Mouse (Mus musculus) CD4-positive helper T cell, adult 2 months (primary cell): ENCODE data around the gene Shc2.

Experiments used
- DNase-seq: peaks from one replicate; pipeline ENCODE4 v3.0.0-alpha.2; 2012; ENCODE audit warnings: low read depth, missing footprints, low spot score

The Shc2 gene

DNA sequence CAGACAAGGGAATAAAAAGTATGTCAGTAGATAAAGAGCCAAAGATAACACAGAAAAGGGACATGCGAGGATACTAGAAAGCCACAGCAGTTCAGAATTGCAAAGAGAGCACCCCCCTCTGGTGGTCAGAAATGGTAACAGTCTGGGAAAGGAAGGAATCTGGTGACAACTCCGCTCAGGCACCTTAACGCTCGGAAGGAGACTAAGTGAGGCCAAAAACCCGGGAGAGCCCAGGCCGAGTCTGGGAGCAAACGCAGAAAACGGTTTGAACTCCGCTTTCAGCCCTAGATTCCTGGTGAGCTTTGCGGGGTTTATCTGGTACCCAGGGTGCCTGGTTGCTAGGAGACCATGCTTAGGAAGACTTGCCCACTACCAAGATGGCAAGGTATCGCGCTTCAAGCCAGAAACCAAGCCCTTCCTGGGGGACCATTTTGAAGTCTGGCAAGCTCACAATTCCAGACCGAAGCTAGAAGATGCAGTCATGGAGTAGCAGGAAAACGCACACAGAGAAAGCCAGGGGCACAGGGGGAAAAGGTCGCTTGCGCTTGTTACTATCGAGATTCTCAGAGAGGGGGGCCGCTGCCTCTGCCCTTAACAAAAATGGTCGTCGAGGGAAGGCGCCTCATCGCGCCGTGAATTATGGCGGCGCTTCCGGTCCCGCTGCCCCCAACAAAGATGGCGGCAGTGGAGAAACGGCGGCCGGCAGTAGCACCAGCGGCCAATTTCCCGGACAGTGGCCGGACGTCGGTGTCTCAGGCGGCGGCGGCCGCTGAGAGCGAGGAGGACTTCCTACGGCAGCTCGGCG lies 31.3 kb upstream of the Shc2 start, which contains the start of gene Tpgs1:
Gene Tpgs1, plus strand, starts transcription at position 599 of the 805 bp plus-strand sequence.
- DNase-seq: peak; percentile 93

DNA sequence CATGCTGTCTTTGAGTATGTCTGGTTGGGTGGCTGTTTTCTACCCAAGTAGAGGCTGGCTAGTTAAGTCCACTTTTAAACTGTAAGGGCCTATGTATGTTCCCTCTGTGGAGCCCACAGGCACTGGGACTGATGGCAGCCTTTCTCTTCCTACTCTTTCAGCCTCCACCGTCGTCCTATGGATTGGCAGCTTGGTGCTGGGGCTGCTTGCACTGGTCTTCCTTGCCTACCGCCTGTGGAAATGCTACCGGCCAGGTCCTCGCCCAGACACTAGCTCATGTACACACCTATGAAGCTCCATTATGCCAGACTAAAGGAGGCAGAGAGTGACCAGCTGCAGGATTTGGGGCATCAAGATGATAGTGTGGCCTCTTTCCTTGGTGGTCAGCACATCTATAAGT lies 30.4 kb upstream of the Shc2 start:
- no peak for DNase-seq

DNA sequence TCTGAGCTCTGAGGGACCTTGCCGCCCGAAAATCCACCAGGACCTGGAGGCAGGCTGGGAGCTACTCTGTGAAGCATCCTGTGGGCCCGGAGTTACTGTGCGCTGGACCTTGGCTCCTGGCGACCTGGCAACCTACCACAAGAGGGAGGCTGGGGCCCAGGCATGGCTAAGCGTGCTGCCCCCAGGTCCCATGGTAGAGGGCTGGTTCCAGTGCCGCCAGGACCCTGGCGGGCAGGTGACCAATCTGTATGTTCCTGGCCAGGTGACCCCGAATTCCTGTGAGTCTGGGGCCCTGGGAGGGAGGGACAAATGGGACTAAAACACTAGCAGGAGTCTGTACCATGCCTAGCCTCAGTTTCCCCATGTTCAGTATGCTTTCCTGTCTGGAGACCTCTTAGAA lies 28.8 kb upstream of the Shc2 start:
- DNase-seq: no peak

DNA sequence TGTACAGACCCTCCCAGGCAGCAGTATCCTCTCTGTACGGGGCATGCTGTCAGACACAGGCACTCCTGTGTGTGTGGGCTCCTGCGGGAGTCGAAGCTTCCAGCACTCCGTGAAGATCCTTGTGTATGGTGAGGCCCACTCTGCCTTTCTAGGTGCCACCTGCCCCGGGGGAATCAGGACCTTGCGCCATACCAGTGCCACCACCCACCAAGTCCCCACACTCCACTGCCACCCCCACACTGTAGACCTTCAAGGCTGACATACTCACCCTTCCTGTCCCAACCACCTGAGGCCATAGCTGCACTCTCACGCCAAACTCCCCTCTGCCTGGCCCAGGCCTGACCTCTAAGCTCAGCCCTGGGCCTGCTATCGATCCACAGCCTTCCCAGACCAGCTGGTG lies 27.3 kb upstream of the Shc2 start:
- DNase-seq: no peak

DNA sequence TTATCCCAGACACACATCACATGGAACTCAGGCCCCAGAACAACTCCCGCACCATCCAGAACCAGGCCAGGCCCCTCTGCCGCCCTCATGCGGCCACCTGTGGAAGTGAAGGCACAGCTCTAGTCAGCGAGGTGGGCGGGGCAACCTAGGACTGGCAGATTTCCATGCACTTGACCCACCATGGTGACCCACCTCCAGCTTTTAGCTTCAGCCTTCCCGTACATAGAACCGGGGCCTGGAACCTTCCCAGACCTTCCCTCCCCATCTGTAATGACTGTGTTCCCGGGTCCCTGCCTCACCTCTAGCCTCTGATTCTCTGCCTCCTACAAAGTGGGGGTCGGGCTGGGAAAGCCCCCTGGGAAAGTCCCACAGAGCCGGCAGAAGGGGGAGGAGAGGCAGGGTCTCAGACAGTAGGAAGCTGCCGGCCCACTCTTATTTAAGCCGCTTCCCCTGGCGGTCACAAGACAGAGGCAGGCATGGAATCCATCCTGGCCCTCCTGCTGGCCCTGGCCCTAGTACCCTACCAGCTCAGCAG lies 26.5 kb upstream of the Shc2 start, which contains the start of gene Madcam1:
Gene Madcam1, plus strand, starts transcription at position 429 of the 535 bp plus-strand sequence.
- peak; percentile 73 for DNase-seq

DNA sequence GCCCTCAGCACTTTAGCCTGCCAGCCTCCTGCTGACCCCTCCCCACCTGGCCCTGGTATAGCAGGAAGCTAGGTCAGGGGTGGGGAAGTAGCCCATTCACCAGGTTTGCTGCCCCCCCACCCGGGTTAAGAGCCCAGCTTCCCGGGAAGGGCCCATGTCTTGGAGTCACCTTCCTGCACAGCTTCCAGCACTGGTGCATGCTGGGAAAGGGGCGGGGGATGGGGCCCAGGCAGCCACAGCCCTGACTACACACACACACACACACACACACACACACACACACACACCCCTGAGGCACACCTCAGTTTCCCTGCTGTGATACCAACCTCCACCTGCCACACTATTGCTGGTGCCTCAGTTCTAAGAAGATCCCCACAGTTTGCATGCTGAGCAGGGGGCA lies 24.1 kb upstream of the Shc2 start:
- no peak for DNase-seq

DNA sequence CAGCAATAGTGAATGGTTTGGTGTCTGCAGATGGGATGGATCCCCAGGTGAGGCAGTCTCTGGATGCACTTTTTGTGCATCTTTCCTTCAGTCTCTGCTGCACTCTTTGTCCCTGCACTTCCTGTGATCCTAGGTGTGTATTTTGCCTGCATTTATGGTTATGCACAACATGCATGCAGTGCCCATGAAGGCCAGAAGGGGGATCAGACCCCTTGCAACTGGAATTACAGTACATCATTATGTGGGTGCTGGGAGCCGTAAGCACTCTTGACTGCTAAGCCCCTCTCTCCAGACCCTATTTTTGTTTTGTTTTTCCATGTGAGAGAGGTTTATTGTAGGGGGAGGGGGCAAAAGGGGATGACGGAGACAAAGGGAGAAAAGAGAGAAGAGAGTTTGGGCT lies 22.6 kb upstream of the Shc2 start:
- DNase-seq: no peak

DNA sequence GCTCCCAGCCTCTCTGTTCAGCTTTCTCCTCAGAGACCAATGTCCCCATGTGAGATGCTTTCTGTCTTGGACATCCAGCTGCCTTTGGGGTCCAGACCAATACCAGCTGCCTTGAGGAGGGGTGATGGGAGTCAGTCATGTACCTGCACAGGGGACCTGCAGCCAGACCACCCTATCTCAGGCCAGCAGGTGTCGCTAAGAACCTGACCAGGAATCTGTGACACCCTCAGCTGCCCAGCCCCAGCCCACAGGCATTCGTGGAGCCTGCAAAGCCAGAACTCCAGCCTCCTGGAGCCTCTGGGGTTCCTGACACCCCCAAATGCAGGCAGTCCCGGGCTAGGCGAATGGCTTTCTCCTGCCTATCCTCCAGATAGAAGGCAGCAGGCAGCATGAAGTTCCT lies 21.1 kb upstream of the Shc2 start:
- DNase-seq: no peak

DNA sequence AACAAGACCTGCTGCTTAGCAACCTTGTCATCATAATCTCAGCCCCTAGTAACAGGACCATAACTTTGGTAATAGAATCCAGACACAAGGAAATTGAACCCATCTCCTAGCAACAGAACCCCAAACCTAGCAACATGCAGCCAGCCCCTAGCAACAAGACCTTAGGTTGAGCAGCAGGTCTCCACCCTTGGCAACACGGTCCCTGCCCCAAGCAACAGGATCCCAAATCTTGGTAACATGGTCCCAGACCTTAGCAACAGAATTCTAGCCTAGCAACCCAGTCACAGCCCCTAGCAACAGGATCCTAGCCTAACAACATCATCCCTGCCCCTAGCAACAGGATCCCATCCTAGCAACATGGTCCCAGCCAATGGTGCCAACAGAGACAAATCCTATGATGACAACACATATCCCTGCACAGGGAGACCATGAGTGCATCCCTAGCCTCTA lies 17.3 kb upstream of the Shc2 start:
- no peak for DNase-seq

DNA sequence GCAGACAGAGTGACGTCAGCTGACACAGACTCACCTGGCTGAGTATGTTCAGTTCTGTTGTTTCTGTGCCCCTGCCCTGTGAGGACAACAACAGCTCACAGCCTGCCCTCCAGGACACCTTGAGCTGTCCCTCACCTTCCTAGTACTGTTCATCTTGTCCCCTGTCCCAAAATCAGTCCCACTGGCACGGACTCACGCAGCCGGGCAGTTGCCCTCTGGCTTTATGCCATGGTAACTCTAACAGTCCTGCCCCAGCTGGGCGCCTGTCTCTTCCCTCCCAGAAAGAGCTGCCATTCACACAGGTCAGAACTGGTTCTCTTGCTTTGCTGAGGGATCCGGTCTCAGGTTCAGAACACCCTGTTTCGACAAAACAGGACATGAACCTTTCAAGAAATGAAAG lies 15.1 kb upstream of the Shc2 start:
- no peak for DNase-seq

DNA sequence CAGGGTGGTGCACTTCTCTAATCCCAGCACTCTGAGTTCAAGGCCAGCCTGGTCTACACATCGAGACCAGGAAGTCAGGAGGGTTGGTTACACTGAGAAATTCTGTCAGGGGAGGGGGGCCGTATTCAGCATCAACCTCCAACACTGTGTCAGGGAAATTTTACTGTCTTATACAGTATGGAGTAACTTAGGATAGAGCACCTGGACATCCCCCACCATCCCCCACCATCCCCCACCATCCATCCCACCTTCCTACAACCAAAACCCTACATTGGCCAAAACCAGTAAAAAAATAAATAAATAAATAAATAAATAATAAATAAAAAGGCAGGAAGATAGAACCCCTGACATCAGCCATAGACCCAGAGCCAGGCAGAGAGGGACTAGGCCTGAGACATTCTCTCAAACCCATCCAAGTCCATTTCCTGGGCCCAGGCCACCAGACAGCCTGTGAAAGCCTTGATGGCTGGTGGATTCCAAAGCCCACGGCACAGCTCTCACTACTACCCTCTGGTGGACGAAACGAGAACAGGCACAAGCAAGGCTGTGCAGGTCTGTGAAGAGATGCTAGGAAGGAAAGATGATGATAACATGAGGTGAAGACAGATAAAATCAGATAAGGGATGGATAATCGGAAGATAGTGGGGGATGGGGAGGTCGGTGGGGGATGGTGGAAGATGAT lies 11.5 kb upstream of the Shc2 start:
- DNase-seq: peak; percentile 71

DNA sequence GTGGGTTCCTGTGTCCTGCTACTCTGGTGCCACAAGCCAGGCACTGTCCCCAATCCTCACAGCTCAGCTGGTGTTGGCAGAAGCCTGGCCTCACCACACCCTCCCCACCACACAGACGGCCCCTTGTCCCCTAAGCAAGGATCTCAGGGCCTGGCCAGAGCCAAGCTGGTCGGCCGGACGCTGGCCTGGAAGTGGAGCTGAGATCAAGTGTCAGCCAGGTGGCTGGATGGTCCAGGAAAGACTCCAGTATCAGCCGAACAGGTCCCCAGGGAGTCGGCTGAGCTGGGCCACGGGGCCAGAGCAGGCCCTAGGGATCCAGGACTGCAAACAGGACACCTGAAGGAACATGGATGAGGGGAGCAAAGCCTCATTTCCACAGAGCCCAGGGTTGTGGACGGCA lies 8.0 kb upstream of the Shc2 start, which contains the start of gene Odf3l2:
Gene Odf3l2, minus strand, starts transcription at position 28 of the 400 bp plus-strand sequence.
- DNase-seq: no peak

DNA sequence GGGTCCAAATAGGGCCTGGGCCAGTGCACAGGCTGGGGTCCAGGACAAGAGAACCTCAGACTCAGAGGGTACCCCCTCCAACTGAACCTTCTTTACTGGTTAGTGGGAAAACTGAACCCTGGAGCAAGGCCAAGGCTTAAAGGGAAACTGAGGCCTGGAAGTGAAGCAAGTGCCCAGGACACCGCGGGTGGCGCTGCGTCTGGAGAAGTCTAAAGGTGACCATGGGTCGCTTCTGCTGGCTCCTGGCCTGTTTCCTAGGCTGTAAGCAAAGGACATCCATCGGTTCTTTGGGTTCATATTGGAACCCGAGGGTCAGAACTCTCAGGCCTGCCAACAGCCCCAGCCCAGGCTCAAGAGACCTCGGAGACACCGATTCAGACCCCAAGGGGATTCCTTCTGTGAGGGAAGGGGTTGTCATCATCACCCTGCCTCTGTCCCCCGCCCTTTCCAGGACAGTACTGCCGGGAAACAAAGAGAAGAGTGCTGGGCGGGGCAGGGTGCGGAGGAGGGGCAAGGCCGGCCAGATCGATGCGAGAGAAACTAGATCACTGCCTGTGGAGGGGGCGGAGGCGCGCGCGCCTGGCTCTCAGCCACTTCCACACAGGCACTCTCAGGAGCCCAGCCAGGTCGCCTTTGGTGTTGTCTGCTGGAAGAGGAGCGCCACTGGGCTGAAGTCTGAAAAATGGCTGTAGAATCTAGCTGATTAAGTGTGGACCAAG lies 927 bp upstream of the Shc2 start:
- DNase-seq: no peak

DNA sequence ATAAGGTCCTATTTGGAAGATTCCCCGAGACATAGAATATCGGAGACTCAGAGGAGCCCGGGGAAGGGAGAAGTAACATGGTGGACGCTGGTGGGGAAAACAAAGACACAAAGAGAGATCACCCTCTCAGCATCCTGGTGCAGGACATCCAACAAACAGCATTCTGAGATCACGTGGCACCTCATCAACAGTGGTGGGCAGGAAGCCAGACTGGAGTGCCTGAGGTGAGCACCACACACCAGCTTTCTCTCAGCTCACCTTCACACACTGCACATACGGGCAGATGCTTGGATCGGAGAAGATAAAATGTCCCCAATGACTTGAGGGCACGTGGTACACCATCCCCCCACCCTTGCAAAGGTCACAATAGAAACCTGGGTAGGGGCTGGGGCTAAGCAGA lies 1.4 kb downstream of the Shc2 start:
- no peak for DNase-seq

DNA sequence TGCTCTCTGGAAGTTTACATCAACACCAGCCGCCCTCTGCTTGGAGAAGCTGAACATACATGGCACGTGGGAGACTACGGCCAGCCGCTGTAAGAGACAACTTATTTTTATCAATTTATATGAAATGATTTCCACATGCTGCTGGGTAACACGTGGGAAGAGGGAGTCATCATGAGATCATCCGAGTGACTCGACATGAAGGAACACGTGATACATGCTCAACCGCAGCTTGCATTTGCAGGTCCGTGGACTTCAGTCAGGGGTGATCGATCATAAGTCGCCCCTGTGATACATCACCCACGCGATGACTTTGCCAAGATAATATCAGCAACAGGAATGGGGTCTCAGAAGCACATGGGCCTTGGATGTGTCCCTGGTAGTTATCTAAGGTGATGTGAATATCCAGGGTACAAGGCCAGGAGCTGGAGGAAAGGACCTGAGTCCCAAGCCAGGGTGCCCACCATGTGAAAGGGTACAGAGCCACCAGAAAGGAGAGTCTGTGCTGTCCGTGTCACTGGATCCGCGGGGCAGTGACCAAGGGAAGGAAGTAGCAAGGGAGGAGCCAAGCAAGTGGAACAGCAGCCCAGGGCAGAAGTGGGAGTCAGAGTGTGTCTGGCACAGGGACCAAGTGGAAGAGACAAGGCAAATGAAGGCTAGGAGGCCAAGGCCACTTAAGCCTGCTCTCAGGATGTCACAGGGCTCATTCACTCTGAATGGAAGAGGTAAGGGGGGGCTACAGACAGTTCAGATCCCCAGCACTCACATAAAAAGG lies 4.5 kb downstream of the Shc2 start:
- DNase-seq: no peak

DNA sequence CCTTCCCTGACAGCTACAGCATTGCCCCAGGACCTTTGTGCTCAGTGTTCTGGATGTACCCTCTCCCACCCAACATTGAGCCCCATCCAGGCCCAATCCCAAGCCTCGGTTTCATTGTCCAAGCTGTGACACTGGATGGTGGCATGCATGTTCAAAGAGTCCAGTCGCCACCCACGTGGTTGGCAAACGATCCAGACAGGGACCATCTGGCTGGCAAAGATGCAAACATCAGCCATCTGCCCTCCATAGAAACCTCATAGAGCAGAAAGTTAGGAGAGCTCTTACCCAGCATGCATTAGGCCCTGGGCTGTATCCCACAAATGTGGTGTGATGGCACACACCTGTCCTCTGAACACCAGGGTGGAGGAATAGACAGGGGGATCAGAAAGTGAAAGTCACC lies 6.3 kb downstream of the Shc2 start:
- DNase-seq: no peak

DNA sequence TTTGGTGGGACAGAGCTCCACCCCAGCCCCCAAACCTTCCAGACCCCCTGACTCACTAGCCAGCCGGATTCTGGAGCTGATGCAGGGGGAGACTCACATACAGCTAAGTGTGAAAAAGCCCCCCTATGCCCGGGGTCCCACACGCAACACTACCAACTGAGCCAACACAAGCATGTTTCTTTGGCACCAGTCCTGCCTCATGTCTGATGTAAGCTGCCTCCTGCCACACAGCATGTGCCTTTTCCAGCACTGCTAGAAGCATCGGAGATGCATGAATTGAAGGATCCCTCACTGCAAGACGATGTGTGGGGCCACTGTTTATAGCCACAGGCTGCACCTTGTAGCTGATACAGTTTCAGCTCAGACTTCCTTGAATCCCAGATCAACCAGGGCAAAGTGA lies 9.3 kb downstream of the Shc2 start:
- no peak for DNase-seq

DNA sequence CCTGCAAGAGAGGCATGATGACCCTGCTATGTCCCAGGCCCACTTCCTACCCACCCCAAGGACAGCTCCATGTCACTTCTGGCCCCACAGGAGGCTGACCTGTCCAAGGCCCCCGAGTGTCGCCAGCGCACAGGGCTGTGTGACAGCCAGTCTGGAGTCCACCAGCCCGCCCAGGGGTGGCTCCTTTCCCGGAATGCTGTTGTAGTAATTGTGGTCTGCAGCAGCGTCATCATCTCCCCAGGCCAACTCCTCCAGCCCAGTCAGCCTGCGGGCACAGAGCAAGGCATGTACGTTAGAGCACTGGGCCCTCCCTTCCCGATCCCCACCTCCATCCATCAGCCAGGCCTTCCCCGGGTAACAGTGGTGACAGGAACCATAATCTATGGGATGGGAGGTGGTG lies 11.6 kb downstream of the Shc2 start:
- no peak for DNase-seq

DNA sequence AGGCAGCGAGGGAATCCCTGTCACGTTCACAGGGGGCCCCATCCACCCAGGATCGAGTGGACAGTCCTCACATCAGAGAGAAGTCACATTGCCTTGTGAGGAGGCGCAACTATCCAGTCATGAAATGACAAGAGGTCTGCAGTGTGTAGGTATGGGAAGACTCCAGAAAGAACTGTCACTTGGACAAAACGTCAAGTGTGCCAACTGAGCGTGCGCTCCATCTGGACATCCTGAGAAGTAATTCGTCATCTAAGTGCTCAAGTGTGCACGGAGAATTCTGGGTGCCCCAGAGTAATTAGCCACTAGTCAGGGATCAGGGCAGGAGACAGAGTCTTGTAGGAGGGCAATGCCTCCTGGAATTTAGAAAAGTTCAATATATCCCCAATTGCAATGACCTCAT lies 12.3 kb downstream of the Shc2 start:
- DNase-seq: no peak

DNA sequence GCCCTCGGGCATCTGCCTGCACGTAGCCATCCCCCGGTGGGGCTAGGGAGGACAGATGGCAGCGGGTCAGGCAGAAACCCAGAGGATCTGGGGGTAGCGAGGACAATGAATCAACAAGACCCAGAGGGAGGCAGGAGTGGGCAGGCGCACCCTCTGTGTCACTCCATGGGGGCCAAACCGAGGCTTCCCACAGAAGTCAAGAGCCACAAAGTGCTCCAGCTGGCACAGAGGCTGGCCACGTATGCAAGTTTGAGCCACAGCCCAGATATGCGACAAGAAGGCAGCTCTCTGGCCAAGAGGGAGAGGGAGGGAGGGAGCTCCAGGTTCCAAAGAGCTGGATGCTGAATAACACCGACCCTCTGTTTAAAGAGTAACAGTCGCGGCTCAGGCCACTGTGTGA lies 13.8 kb downstream of the Shc2 start:
- DNase-seq: no peak

DNA sequence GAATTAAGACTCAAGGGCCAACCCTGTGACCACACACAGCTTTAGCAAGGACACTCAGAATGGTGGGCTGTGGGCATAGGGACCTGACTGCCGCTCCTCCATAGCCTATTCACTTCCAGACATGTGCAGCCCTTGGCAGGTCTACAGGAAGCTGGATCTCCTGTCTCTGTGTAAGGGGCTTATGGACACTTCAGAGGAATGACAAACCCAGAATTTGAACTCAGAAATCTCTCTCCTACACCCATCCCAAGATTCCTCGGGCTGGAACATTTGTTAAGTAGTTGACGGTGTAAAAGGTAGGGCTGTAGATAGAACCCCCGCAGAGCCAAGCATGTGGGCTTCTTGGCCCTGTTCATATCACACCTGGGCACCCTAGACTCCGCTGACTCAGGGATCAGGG lies 21.3 kb downstream of the Shc2 start:
- no peak for DNase-seq
